Mouse (Mus musculus) hindbrain, embryonic 13.5 days (tissue): ENCODE data around the gene Mrm3. TPM values are rescaled to one million over a fixed set of nuclear protein-coding genes. Genes with fewer than 3 reads are reported as not detected.
A peak's percentile ranks its signal among the peaks of the same experiment; 100 is the strongest.

ENCODE experiments used
- ATAC-seq: fragments of 200-750 bp; cut with Nextera tagmentation; 2 replicates; pipeline ENCODE4 v1.8.0; 2017; ENCODE audit warnings: moderate TSS enrichment; ENCODE audit not compliant: low FRiP score
- H3K27ac ChIP-seq: fragments of 300-500 bp; sonication (generic); 2 replicates; pipeline ENCODE4 v1.5.1; 2015; ENCODE audit warnings: inconsistent platforms, mild to moderate bottlenecking, moderate library complexity
- H3K27me3 ChIP-seq: fragments of 300-500 bp; sonication (generic); 2 replicates; pipeline ENCODE4 v1.6.1; 2015; ENCODE audit warnings: mild to moderate bottlenecking, inconsistent platforms
- H3K36me3 ChIP-seq: fragments of 300-500 bp; sonication (generic); 2 replicates; pipeline ENCODE4 v1.6.1; 2015; ENCODE audit warnings: mild to moderate bottlenecking, inconsistent platforms
- H3K4me1 ChIP-seq: fragments of 300-500 bp; sonication (generic); replicated peaks from 2 replicates; pipeline ENCODE4 v1.6.1; 2015; ENCODE audit warnings: inconsistent platforms
- H3K4me2 ChIP-seq: fragments of 300-500 bp; sonication (generic); 2 replicates; pipeline ENCODE4 v1.6.1; 2015; ENCODE audit warnings: inconsistent platforms, mild to moderate bottlenecking, moderate library complexity
- H3K4me3 ChIP-seq: fragments of 300-500 bp; sonication (generic); 2 replicates; pipeline ENCODE4 v1.5.1; 2015; ENCODE audit warnings: mild to moderate bottlenecking, inconsistent platforms
- H3K9ac ChIP-seq: fragments of 300-500 bp; sonication (generic); 2 replicates; pipeline ENCODE4 v1.6.1; 2015; ENCODE audit warnings: mild to moderate bottlenecking, inconsistent platforms
- H3K9me3 ChIP-seq: fragments of 300-500 bp; sonication (generic); 2 replicates; pipeline ENCODE4 v1.6.1; 2016; ENCODE audit warnings: inconsistent platforms
- WGBS: fragments of 180-500 bp; shearing (Covaris S2); methylation state at CpG from one replicate; pipeline ENCODE4 v1.1.7; 2015; 5-methylcytosine and 5-hydroxymethylcytosine counted together
- polyA plus RNA-seq: library from polyadenylated mRNA; unstranded; fragments of >200 nt; fragmentation: Nextera tagmentation; extraction: Ambion mirVana; gene quantifications from 2 replicates; pipeline ENCODE4 v1.2.1, GENCODE M21; 2015

The Mrm3 gene
- polyA plus RNA-seq, 1 experiment from 2014 or later, result 20.4 TPM

- H3K4me1 ChIP-seq, result peaks cover 13% of the 10 kb centered on the region
- no peak; the same call in none of the 2 replicates for ATAC-seq
- H3K9ac ChIP-seq, result peak overlapping the region; percentile 89
- peak overlapping the region; percentile 94 for H3K27ac ChIP-seq
- no peaks in the 10 kb centered on the region for H3K27me3 ChIP-seq
- 3% methylated on average over 33 of the region's 33 CpGs for WGBS
- H3K36me3 ChIP-seq, result peaks cover 54% of the 10 kb centered on the region
- H3K9me3 ChIP-seq, result no peaks in the 10 kb centered on the region
- peak overlapping the region; percentile 77 for H3K4me2 ChIP-seq
- H3K4me3 ChIP-seq, result peak overlapping the region; percentile 76
Observed at GRCm38 (mm10) chr11:76216681-76217389, 26.7 kb upstream of the Mrm3 start.

GRCm38 (mm10) chr11:76217390-76217800 is 26.1 kb upstream of the Mrm3 start, which contains the start of the genes Dbil5 and Gemin4:
Gene Dbil5 (plus strand): TSS chr11:76217608.
Gene Gemin4 (minus strand): TSS chr11:76217664.
- ATAC-seq, result peak; percentile 98
- peak within 1 kb of the TSS; percentile 76 for H3K4me3 ChIP-seq
- H3K4me2 ChIP-seq, result peak within 1 kb of the TSS; percentile 77
- H3K4me1 ChIP-seq, result peaks cover 13% of the 10 kb centered on the region
- peak within 1 kb of the TSS; percentile 94 for H3K27ac ChIP-seq
- peak within 1 kb of the TSS; percentile 89 for H3K9ac ChIP-seq
- WGBS, result under 1% methylated on average over 35 of the region's 35 CpGs
- no peaks in the 10 kb centered on the region for H3K27me3 ChIP-seq
- no peaks in the 10 kb centered on the region for H3K9me3 ChIP-seq
- peaks cover 54% of the 10 kb centered on the region for H3K36me3 ChIP-seq

- Histone ChIP-seq H3K27ac (no peak overlapping the region), H3K9ac (no peak overlapping the region), H3K4me1 (no peaks in the 10 kb centered on the region), H3K27me3 (no peaks in the 10 kb centered on the region), H3K4me2 (no peak overlapping the region), H3K36me3 (peaks cover 60% of the 10 kb centered on the region), H3K4me3 (no peak overlapping the region), H3K9me3 (no peaks in the 10 kb centered on the region)
- WGBS, result 92% methylated on average over 5 of the region's 5 CpGs
- ATAC-seq, result no peak
Observed at GRCm38 (mm10) chr11:76224631-76225030, 18.9 kb upstream of the Mrm3 start.

GRCm38 (mm10) chr11:76225051-76225450 is 18.5 kb upstream of the Mrm3 start:
- Histone ChIP-seq H3K36me3 (peaks cover 56% of the 10 kb centered on the region), H3K9me3 (no peaks in the 10 kb centered on the region), H3K27ac (no peak overlapping the region), H3K9ac (no peak overlapping the region), H3K4me3 (no peak overlapping the region), H3K4me2 (no peak overlapping the region), H3K27me3 (no peaks in the 10 kb centered on the region), H3K4me1 (no peaks in the 10 kb centered on the region)
- ATAC-seq, result no peak

- no peaks in the 10 kb centered on the region for H3K27me3 ChIP-seq
- H3K4me2 ChIP-seq, result no peak overlapping the region
- H3K36me3 ChIP-seq, result peaks cover 75% of the 10 kb centered on the region
- no peaks in the 10 kb centered on the region for H3K9me3 ChIP-seq
- 97% methylated on average over 3 of the region's 3 CpGs for WGBS
- no peak overlapping the region for H3K9ac ChIP-seq
- no peaks in the 10 kb centered on the region for H3K4me1 ChIP-seq
- no peak overlapping the region for H3K27ac ChIP-seq
- ATAC-seq, result no peak
- H3K4me3 ChIP-seq, result no peak overlapping the region
Observed at GRCm38 (mm10) chr11:76236136-76236535, 7.4 kb upstream of the Mrm3 start.

GRCm38 (mm10) chr11:76239750-76240149 is 3.8 kb upstream of the Mrm3 start:
- Histone ChIP-seq H3K27me3 (no peaks in the 10 kb centered on the region), H3K4me1 (peaks cover 23% of the 10 kb centered on the region), H3K9me3 (no peaks in the 10 kb centered on the region), H3K27ac (no peak overlapping the region), H3K36me3 (peaks cover 44% of the 10 kb centered on the region), H3K4me3 (no peak overlapping the region), H3K9ac (no peak overlapping the region), H3K4me2 (no peak overlapping the region)
- WGBS, result 98% methylated on average over 2 of the region's 2 CpGs
- ATAC-seq, result no peak

GRCm38 (mm10) chr11:76243811-76244546 is 464 bp downstream of the Mrm3 start:
- 5% methylated on average over 34 of the region's 34 CpGs for WGBS

GRCm38 (mm10) chr11:76246439-76246838 is 2.9 kb downstream of the Mrm3 start:
- ATAC-seq, result no peak
- Histone ChIP-seq H3K9me3 (no peaks in the 10 kb centered on the region), H3K9ac (no peak overlapping the region), H3K27ac (no peak overlapping the region), H3K4me3 (no peak overlapping the region), H3K4me2 (no peak overlapping the region), H3K27me3 (no peaks in the 10 kb centered on the region), H3K4me1 (peaks cover 31% of the 10 kb centered on the region), H3K36me3 (peaks cover 35% of the 10 kb centered on the region)

More at GRCm38 (mm10) chr11:76243811-76244546, 464 bp downstream of the Mrm3 start:
- peak overlapping the region; percentile 87 for H3K4me3 ChIP-seq
- no peaks in the 10 kb centered on the region for H3K27me3 ChIP-seq
- H3K9me3 ChIP-seq, result no peaks in the 10 kb centered on the region
- peak overlapping the region; percentile 79 for H3K4me2 ChIP-seq
- peak overlapping the region; percentile 85 for H3K9ac ChIP-seq
- H3K36me3 ChIP-seq, result peaks cover 25% of the 10 kb centered on the region
- peak; percentile 53 for ATAC-seq
- peak overlapping the region; percentile 87 for H3K27ac ChIP-seq
- H3K4me1 ChIP-seq, result peaks cover 31% of the 10 kb centered on the region

- no peak overlapping the region for H3K4me3 ChIP-seq
- peaks cover 24% of the 10 kb centered on the region for H3K4me1 ChIP-seq
- peaks cover 35% of the 10 kb centered on the region for H3K36me3 ChIP-seq
- ATAC-seq, result no peak
- no peak overlapping the region for H3K4me2 ChIP-seq
- no peak overlapping the region for H3K9ac ChIP-seq
- H3K27ac ChIP-seq, result no peak overlapping the region
- H3K27me3 ChIP-seq, result no peaks in the 10 kb centered on the region
- WGBS, result 49% methylated on average over 2 of the region's 2 CpGs
- no peaks in the 10 kb centered on the region for H3K9me3 ChIP-seq
Observed at GRCm38 (mm10) chr11:76247239-76247638, 3.7 kb downstream of the Mrm3 start.

- Histone ChIP-seq H3K9me3 (no peaks in the 10 kb centered on the region), H3K27ac (no peak overlapping the region), H3K4me3 (no peak overlapping the region), H3K4me1 (peaks cover 25% of the 10 kb centered on the region), H3K36me3 (peaks cover 35% of the 10 kb centered on the region), H3K9ac (0 out of 2 replicates have a peak overlapping the region, but pooled peaks have one; percentile 0), H3K4me2 (no peak overlapping the region), H3K27me3 (no peaks in the 10 kb centered on the region)
- no peak for ATAC-seq
- 60% methylated on average over 3 of the region's 3 CpGs for WGBS
Observed at GRCm38 (mm10) chr11:76252036-76252435, 8.5 kb downstream of the Mrm3 start.

- no peaks in the 10 kb centered on the region for H3K9me3 ChIP-seq
- H3K4me2 ChIP-seq, result no peak overlapping the region
- 0 out of 2 replicates have a peak overlapping the region, but pooled peaks have one; percentile 23 for H3K27ac ChIP-seq
- no peak overlapping the region for H3K4me3 ChIP-seq
- peaks cover 40% of the 10 kb centered on the region for H3K36me3 ChIP-seq
- peak; percentile 80 for ATAC-seq
- H3K4me1 ChIP-seq, result peaks cover 25% of the 10 kb centered on the region
- no peaks in the 10 kb centered on the region for H3K27me3 ChIP-seq
- 43% methylated on average over 5 of the region's 5 CpGs for WGBS
- H3K9ac ChIP-seq, result no peak overlapping the region
Observed at GRCm38 (mm10) chr11:76253145-76253917, 9.8 kb downstream of the Mrm3 start.

- Histone ChIP-seq H3K4me1 (peaks cover 25% of the 10 kb centered on the region), H3K36me3 (peaks cover 37% of the 10 kb centered on the region), H3K4me3 (no peak overlapping the region), H3K4me2 (no peak overlapping the region), H3K27me3 (no peaks in the 10 kb centered on the region), H3K27ac (peak overlapping the region; percentile 44; the same call in 1 of the 2 replicates), H3K9me3 (no peaks in the 10 kb centered on the region), H3K9ac (no peak overlapping the region)
- ATAC-seq, result 0 out of 2 replicates have a peak, but pooled peaks have one; percentile 34
- 60% methylated on average over 4 of the region's 4 CpGs for WGBS
Observed at GRCm38 (mm10) chr11:76253918-76254264, 10.4 kb downstream of the Mrm3 start.
